Mouse (Mus musculus): ENCODE measurements around the gene Ralgapa2.

DNA sequence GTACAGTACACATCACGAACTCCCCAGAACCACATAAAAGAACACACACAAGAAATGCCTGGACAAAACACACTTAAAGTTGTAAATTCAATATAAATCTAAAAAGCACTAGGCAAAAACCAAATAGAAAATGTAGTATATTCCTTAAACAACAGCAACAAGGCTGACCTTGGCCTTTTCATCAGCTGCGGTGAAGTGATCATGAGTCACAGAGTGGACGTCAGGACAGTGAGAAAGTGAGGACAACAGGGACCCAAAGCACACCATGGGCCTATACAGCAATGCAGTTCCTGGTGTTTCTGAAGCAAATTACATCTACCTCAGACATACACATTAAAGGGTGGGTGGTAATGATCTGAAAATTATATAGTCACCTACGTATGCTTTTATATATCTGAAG is 44.1 kb downstream of the Ralgapa2 start:
- no peak for TF ChIP-seq CTCF (IDR thresholded peaks at IDR 0.05; ENCODE audit: low read depth)
- TF ChIP-seq EP300 (IDR thresholded peaks at IDR 0.05; ENCODE audit: low read depth), result no peak

Measured in heart, postnatal 0 days (tissue).